Mouse (Mus musculus) frontal cortex, postnatal 14 days (tissue): ENCODE results near the gene Gm49318.
"Not testable (repeated sequence)": the region's sequence is repeated elsewhere in the genome, so short reads cannot be mapped to it uniquely, and the experiment has no call there.

ENCODE experiments used
- DNase-seq, 2 experiments: peaks; one replicate each; pipeline ENCODE4 v3.0.0; 2022; ENCODE audit warnings: low spot score in 2 of 2

Gm49318 gene

GRCm38 (mm10) chr9:22070791-22071573 is at the start of gene Gm49318, which contains the start of gene Zfp653:
Gene Gm49318, minus strand, starts transcription at chr9:22071259.
Gene Zfp653, minus strand, starts transcription at chr9:22071376.
- DNase-seq, result peak; percentile 93 to 94

DNA sequence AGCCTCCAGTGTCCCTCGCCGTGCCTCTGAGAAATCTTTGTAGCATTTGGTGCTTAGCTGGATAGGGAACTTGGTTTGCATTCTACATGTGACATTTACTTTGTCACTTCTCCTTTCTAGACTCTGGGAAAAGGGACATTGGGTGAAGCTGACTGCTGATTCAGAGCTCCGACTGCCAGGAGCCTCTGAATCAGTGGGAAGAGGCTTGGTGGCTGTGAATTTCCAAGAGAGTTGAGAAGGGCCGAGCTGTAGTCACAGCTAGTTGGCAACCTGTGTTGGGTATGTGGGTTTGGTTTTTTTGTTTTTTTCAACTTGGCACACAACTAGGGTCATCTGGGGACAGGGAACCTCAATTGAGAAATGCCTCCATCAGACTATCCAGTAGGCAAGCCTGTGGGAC is 48.5 kb upstream of the Gm49318 start:
- no peak for DNase-seq

- DNase-seq, result peak in 1 of 2 experiments; percentile 32
These were observed 46.8 kb upstream of the Gm49318 start for GRCm38 (mm10) chr9:22117754-22118456.

- peak; percentile 92 to 93 for DNase-seq
These were observed 45.8 kb upstream of the Gm49318 start, which contains the start of gene Elof1 for GRCm38 (mm10) chr9:22116740-22117426. Gene Elof1, minus strand, starts transcription at chr9:22117172.

DNA sequence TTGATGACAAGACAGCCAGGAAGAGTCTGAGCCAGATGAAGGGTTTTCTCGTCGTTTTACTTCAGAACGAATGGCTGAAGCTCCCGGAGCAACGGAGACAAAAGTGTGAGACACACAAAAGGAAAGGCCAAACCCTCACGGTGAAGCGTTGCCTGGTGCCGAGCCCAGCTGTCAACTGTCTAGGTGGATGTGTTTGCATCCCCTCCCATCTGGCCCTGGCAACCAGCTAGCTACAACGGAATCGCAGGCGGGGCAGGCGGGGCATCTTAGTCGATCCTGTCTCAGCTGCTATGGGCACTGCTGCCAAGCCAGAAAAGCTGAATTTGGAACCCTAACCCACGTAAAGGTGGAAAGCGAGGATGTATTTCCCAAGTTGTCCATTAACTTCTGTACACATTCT is 45.0 kb upstream of the Gm49318 start:
- no peak for DNase-seq

- no peak for DNase-seq
These were observed 44.6 kb upstream of the Gm49318 start for GRCm38 (mm10) chr9:22115635-22116034.

- no peak for DNase-seq
These were observed 37.1 kb upstream of the Gm49318 start for GRCm38 (mm10) chr9:22108194-22108593.

DNA sequence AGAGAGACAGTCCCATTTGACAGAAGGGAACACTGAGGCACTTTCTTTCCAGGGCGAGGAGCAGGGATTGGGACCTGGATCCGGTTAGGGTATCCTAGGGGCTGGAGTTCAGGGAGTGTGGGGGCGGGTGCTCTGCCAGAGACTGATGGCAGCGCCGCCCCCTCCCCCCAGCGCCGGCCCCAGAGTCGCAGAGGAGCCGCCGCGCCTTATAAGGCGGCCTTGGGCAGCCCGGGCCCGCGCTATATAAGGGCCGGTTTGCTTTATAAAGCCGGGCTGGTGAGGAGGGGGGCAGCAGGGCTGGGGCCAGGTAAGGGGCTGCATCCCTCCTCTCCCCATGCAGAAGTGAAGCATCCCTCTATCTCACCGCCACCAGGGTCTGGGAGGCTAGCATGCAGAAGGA is 28.9 kb upstream of the Gm49318 start:
- no peak for DNase-seq

DNA sequence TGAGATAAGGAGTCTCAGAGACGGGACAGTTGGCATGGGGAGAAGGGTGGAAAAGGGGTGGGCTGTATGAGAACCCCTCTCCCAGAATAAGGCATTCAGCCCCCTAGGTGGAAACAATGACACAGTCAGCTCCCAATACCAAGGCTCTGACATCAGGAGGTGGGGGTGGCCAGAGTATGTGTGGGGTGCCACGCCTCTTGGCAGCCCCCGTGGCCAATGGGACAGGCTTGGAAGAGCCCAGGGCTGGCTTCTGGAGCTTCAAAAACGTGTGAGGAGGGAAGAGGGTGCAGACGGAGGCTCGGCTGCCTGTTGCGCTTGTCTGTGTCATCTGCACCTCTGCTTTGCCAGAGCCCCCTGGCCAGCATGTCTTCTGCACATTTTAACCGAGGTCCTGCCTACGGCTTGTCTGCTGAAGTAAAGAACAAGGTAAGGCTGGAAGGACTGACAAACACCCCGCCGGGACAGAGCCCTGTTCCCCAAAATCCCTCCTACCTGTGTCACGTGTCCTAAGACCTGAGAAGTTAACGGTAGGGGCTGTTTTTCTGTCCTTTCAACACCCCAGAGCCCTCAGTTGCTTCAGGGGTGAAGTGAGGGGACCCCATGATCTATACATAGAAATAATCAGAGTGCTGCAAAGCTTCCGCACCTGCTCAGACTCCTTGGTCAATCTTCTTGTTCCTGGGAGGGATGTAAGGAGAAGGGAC is 28.1 kb upstream of the Gm49318 start, which contains the start of gene Cnn1:
Gene Cnn1 (plus strand): TSS at position 224 of the 704 bp plus-strand sequence.
- DNase-seq, result no peak

- DNase-seq, result peak; percentile 46 to 55
These were observed 24.8 kb upstream of the Gm49318 start for GRCm38 (mm10) chr9:22095854-22096307.

DNA sequence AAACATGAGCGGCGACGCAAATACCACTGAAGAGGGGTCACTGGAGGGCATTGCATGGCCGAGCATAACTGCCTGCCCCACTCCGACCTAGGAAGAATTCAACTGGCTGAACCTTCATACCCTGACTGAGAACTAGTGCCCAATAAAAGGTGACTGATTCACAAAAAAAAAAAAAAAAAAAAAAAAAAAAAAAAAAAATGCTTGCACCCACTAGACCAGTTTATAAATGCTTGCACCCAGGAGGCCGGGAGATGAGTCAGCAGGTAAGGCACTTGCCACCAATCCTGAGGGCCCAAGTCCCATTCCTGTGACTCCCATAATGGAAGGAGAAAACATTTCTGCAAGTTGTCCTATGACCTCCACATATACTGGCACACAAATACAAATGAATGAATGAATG is 21.7 kb upstream of the Gm49318 start:
- no peak for DNase-seq

GRCm38 (mm10) chr9:22089986-22090385 is 18.9 kb upstream of the Gm49318 start:
- DNase-seq, result no peak

DNA sequence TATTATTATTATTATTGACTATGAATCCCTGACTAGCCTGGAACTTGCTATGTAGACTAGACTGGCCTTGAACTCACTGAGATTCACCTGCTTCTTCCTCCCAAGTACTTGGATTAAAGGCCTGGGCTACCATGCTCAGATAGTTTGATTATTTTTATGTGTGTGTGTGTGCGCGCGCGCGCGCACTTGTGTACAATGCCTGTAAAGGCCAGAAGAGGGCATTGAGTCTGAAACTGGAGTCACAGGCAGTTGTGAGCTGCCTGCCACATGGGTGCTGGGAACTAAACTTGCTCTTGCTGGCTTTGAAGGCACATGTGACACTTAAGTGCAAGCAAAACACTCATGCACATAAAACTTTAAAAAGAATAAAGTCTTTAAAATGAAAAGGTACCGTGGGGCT is 18.2 kb upstream of the Gm49318 start:
- no peak for DNase-seq

DNA sequence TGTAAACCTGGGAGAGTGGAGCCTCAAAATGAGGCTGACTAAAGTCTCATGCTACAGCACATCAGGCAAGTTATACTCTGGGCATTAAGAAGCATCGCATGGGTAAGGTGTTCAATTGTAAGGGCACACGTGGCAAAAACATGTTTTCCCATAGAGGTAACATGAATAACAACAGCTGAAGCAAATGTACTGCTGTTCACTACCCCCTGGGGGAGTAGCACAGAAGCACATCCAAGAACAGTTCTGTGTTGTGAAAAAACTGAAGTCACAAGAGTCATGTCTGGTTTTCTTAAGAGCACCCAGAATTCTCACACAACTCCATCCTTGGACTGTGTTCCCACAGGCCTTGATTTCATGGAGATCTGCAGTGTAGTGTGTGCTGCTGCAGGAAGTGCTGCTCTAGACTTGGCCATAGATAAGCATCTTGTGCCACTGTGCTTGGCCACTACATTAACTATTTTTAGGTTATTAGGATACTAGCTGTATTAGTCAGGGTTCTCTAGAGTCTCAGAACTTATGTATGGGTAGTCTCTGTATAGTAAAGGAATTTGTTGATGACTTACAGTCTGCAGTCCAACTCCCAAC is 16.1 kb upstream of the Gm49318 start:
- DNase-seq, result no peak

DNA sequence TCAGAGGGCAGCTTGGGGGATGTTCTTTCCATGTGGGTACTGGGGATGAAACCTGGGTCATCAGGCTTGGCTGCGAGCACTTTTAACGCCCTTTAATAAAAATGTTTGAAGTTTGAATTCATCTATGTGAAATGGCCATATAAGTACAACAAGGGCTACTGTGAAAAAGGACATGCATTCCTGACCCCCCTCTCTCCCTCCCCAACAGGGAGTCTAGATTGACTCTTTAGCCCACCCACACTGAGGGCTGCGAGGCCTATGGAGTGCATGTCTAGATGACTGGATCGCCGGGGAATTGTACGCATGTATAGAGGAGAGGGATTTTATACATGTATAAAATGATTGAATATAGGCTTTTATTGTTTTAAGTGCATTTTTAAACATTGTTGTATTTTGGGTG is 15.0 kb upstream of the Gm49318 start:
- DNase-seq, result no peak

DNA sequence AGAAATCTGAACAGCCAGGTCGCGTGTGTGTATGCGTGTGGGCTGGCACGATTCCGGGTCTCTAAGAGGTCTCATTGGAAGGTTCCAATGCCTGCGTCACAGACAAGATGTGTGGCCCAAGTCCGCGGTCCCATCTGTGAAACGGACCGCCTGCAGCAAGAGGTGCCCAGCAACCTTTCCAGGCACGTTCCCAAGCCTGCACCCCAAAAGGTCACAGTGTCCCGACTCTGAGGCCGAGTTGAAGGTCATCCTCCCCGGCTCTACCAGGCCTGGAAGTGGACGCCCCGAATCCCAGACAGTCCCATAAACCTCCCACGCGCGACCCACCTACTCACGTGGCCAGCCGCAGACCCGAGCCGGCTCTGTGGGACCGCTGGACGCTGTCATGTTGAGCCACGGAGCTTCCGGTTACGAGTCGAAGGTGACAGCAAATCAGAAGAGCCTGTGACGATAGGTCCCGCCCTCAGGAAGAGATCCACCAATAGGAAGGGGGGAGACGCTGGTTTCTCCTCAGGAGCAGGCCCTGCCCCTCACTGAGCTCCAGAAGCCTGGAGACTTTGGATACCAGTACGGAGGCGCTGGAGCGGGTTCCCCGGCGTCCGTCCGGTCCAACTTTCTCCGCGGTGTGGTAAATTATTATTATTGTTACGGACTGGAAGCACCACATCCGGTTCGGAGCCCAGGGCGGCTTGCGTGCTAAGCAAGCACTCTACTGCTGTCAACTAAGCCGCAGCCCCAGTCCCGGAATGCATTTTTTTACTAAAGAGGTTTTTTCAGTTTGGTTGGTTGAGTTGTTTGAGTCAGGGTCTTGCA is 14.2 kb upstream of the Gm49318 start, which contains the start of gene Ecsit:
Gene Ecsit (minus strand): TSS at position 417 of the 813 bp plus-strand sequence.
- DNase-seq, result peak; percentile 93 to 94

GRCm38 (mm10) chr9:22084667-22085021 is 13.6 kb upstream of the Gm49318 start:
- no peak for DNase-seq

- no peak for DNase-seq
These were observed 5.2 kb upstream of the Gm49318 start for GRCm38 (mm10) chr9:22076223-22076622.

DNA sequence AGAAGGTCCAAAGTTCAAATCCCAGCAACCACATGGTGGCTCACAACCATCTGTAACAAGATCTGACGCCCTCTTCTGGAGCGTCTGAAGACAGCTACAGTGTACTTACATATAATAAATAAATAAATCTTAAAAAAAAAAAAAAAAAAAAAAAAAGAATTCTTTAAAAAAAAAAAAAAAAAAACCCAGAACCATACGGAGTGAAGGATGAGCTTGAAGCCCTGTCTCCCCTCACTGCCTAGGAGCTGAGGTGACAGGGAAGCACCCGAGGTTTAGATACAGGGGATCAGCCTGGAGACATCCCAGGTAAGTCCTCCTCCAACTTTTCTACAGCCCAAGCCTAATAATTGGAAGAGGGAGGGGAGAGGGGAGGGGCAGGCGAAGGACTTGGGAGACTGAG is 4.7 kb upstream of the Gm49318 start:
- DNase-seq, result not testable (repeated sequence)

DNA sequence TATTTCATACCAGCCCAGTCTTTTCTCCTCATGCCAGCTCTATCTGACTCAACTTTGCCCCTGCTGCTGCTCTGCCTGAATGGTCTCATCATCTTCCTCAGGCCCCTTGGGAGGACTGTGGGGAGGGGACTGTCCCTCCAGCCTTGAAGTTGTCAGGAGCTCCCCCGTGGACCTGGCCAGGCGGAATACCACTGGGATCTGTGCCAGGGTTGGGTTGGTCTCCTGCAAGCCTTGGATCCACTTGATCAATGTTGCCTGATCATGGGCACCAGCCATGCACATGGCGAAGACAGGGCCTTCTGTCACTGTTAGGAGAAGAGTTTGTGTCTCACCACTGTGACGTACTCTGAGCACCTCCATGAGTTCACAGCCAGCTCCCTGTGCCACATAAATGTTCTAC is 1.2 kb upstream of the Gm49318 start:
- DNase-seq, result no peak
